Mouse (Mus musculus) adrenal gland (tissue): ENCODE data around the gene Gm49322.

Experiments
- intact Hi-C: fragments of 180-260 bp; cut with DNase I; formaldehyde crosslinking; loops from one replicate; pipeline ENCODE4 v1.15.1; 2025
- long read RNA-seq, 2 experiments: library from polyadenylated mRNA; unstranded; transcript quantifications; one replicate each; pipeline ENCODE4 v2.0.0; 2020; ENCODE audit warnings: borderline replicate concordance in 1 of 2; ENCODE audit not compliant: insufficient replicate concordance in 1 of 2

Gene Gm49322
- long read RNA-seq, experiment 1, result 0 reads
- long read RNA-seq, experiment 2, result 0 reads

DNA sequence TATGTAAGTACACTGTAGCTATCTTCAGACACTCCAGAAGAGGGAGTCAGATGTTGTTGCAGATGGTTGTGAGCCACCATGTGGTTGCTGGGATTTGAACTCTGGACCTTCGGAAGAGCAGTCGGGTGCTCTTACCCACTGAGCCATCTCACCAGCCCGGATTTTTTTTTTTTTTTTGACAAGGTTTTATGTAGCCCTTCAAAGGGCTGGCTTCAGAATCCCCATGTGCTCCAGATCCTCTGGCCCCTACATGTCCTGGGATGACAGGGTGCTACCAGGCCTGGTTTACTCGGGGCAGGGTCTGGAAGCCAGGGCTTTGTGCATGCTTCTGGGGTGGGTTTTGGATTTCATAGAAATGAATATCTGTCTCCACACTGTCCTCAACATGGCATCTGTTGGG, at the start of gene Gm49322:
Gene Gm49322, plus strand, starts transcription at position 301 of the 400 bp plus-strand sequence.
- intact Hi-C loops, result loop anchor here (5.0 kb wide), 1 partner anchor 52 kb away; the partner anchor contains the start of gene Btbd2

GRCm38 (mm10) chr10:80557346-80557965, 48.4 kb upstream of the Gm49322 start:
- intact Hi-C loops, result loop anchor here (2.0 to 5.0 kb wide), 3 partner anchors 50 to 180 kb away; no protein-coding TSS in a partner anchor

GRCm38 (mm10) chr10:80559431-80559830, 46.4 kb upstream of the Gm49322 start:
- intact Hi-C loops, result loop anchor here (5.0 kb wide), 2 partner anchors 52 to 182 kb away; no protein-coding TSS in a partner anchor

DNA sequence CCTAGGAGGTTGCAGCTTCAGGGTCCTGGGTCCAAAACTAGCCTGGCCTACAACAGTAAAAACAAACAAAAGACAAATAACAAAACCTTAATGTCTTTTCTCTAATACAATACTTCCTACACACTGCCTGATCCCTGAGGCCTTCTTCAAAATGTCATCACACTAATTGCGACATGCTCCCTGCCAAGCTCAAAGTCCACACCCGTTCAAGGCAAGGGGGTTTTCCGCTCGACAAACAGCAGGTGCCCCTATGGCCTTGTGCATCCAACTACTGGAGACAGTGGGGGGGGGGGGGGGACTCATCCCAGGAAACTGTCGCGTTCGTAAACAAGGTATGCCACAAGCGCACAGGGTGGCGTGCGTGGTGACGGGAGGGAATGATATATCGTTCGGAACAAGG, 45.2 kb upstream of the Gm49322 start:
- intact Hi-C loops, result no loop called here

DNA sequence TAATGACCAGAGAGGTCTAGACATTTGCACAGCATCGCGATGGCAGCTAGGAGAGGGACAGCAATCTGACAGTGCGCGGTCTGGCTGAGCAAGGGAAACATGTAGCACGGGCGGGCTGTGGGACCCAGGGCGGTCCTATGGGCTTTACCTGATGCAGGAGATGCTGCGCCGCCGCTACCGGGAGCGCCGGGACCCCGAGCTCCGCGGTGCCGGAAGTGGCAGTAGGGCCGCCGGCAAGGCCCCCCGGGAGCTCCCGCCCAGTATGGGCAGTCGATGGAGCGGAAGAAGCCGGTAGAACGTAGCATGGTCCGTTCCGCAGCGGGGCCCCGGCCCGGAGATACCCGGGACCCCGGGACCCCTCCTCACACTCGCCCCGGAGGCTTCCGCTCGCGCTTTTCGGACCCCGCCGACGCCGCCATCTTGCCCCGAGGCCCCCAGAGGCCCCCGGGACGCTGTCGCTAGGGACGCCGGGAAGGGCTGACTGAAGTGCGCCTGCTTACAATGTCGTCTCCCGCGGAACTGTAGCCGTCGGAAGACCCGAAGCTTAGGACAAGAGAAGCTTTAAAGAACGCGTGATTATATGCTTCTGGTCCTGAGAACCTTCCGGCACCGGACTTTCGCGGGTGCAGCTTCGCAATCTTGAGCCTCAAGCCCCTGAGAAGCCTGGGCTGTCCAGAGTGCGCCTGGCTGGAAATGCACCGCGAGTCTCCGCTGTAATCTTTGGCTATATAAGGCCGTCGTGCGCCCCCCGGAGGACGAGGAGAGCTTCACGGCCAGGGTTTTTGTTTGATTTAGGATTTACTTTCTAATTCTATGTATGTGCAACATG, 44.5 kb upstream of the Gm49322 start, which contains the start of gene Rexo1:
Gene Rexo1, minus strand, starts transcription at position 445 of the 829 bp plus-strand sequence.
- intact Hi-C loops, result no loop called here

GRCm38 (mm10) chr10:80566375-80567092, 39.3 kb upstream of the Gm49322 start:
- intact Hi-C loops, result no loop called here

DNA sequence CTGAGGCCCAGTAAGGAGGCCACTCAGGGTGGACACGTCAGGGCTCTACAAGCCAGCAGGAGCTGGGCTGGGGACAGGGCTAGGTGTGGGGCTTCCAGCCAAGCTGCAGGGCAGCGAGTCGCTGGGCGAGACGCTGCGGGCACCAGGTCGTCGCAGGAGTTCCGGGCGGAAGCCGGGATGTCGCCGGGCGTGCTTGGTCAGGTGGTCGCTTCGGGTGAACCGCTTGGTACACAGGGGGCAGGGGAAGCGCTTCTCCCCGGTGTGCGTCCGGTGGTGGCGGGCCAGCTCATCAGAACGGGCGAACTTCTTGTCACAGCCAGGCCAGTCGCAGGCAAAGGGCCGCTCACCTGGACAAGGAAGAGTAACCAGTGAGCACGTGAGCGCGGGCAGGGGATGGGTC, 36.9 kb upstream of the Gm49322 start:
- intact Hi-C loops, result no loop called here

DNA sequence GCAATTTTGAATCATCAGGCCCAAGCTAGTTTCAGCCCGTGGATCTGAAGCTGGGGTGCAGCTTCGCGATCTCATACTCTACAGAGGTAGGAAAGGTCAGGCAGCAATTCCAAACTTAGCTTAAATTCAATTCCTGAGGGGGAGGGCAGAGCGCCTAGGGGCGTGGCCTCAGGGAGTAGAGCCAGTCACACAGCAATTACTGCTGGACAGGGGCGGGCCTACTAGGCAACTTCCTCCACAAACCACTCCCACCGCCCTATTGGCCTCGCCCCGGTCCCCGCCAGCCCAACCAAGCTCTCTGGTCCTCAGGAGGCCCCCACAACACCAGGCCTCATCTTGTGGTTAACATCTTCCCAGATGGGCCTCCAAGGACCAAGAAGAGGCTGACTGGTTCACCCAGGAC, 36.2 kb upstream of the Gm49322 start:
- intact Hi-C loops, result no loop called here

DNA sequence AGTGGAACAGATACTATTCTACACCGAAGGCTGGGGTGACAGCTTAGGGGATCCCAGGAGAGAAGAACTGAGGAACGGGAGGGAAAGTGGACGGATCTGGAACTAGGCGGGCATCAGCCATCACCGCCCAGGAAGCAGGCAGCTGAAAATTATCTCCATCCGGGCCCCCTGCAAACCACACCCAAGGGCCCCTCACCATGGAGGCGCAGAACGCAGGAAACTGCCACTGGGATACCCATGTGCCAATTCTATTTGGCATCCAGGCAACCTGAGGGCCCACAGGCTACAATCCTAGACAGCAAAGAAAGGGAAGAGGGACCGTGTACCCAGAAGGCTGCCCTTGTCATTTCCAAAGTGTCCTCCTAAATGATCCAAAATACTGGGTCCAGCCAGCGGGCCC, 35.4 kb upstream of the Gm49322 start:
- intact Hi-C loops, result no loop called here

DNA sequence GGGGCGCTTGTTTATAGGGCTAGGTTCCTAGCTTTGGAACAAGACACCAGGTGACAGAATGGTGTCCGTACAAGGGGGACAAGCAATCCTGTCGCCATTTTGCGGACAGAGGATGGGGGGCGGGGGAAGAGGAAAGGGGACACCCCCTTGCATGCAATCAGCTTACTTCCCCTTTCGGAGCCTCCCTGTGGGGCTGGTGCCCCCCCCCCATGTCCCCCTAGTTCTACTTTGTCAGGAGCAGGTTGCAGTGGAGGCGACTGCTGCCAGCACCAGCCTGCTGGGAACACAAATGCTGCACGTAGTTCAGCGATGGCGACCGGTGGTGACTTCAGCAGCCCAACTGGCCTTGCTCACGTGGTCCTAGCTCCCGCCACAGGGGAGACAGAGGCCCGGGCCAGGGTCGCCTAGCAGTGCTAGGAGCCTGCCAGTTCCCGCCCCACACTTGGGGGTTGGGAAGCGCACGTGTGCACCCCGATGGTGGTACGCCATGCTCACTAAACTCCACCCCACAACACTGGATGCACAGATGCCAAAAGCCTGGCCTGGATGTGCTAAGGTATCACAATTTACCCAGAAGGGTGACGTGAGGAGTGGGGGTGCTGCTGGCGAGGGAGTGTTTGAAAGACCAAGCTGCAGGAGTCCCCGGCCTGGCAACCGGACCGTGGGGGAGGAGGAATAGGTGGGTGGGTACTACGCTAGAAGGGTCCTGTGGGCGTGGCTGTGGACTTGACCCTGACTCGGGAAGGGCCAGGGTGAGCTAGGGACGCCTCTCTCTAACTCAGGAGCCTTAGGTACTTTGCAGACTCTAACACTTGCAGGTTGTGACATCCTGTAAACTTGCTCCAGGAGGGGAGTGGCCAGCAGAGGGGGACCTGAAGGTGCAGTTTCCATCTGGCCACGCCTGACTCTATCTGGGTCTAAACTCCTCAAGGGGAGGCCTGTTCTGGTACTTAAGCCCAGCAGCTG, 34.7 kb upstream of the Gm49322 start:
- intact Hi-C loops, result no loop called here

- intact Hi-C loops, result no loop called here
Measured at GRCm38 (mm10) chr10:80572477-80572876, 33.3 kb upstream of the Gm49322 start.

- intact Hi-C loops, result no loop called here
Measured at GRCm38 (mm10) chr10:80573944-80574343, 31.9 kb upstream of the Gm49322 start.

- intact Hi-C loops, result loop anchor here (5.0 kb wide), 2 partner anchors 47 to 112 kb away; partner anchors contain the start of gene Csnk1g2
Measured at GRCm38 (mm10) chr10:80574896-80575295, 30.9 kb upstream of the Gm49322 start.

GRCm38 (mm10) chr10:80575925-80576324, 29.9 kb upstream of the Gm49322 start:
- intact Hi-C loops, result loop anchor here (5.0 kb wide), 2 partner anchors 46 to 111 kb away; partner anchors contain the start of gene Csnk1g2

- intact Hi-C loops, result loop anchor here (5.0 kb wide), 2 partner anchors 46 to 111 kb away; partner anchors contain the start of gene Csnk1g2
Measured at GRCm38 (mm10) chr10:80576351-80577194, 29.2 kb upstream of the Gm49322 start.

- intact Hi-C loops, result loop anchor here (5.0 kb wide), 2 partner anchors 45 to 110 kb away; partner anchors contain the start of gene Csnk1g2
Measured at GRCm38 (mm10) chr10:80577195-80578130, 28.4 kb upstream of the Gm49322 start, which contains the start of gene Klf16. Gene Klf16 (minus strand): TSS chr10:80577321.

DNA sequence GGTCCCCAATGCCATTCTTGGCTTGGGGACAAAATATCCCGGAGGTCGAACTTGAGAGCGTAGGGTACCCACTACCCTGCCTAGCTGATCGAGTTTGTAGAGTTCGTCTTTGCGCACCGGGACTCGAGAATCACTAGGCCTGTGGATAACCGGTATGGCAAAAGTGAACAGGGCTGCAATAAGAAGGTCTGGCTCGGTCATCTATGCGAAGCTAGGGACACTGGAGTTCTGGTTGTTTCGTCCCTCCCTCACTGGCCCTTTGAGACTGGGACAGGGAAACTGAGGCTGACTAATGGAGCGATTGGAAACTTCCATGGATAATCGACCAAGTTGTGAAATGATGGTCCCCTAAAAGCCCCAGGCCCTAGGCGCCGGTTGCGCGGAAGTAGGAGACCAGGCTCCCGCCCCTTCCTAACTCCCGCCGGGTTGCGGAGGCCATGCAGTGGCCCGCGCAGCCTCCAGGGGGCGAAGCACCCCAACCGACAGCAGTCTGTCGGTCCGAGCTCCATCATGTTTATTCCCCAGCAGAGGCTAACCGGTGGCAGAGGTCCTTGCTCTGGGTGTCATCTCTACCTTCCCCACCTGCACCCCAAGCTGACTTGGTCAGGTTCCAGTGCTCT, 27.6 kb upstream of the Gm49322 start:
- intact Hi-C loops, result loop anchor here (5.0 kb wide), 2 partner anchors 44 to 109 kb away; partner anchors contain the start of gene Csnk1g2
